Mouse (Mus musculus): Measurements from ENCODE around the gene Gm10553.
"Not testable (repeated sequence)": the region's sequence is repeated elsewhere in the genome, so short reads cannot be mapped to it uniquely, and the experiment has no call there.

GRCm38 (mm10) chr1:85086211-85086610 is 13.8 kb upstream of the Gm10553 start:
- not testable (repeated sequence) for TF ChIP-seq CTCF (IDR thresholded peaks at IDR 0.05; ENCODE audit: control insufficient read depth, insufficient read depth, insufficient read length); CEBPB (IDR thresholded peaks at IDR 0.05; ENCODE audit: low read depth); MAX (IDR thresholded peaks at IDR 0.05); MYOD1 (IDR thresholded peaks at IDR 0.05; ENCODE audit: control insufficient read depth, insufficient read length, low read depth); FOSL1 (IDR thresholded peaks at IDR 0.05; ENCODE audit: insufficient read depth, low read length, poor library complexity, severe bottlenecking); MYOG (IDR thresholded peaks at IDR 0.05; ENCODE audit: control insufficient read depth, extremely low read depth, insufficient read length)
